Mouse (Mus musculus) stomach, embryonic 16.5 days (tissue): ENCODE results near the gene Cnbp. TPM values are rescaled to one million over a fixed set of nuclear protein-coding genes. Genes with fewer than 3 reads are reported as not detected.

ENCODE experiments used
- ATAC-seq: fragments of 200-750 bp; cut with Nextera tagmentation; 2 replicates; pipeline ENCODE4 v1.8.0; 2017; ENCODE audit warnings: moderate number of reproducible peaks, moderate TSS enrichment; ENCODE audit not compliant: insufficient read depth, low FRiP score
- H3K27ac ChIP-seq: fragments of 300-500 bp; sonication (generic); 2 replicates; pipeline ENCODE4 v1.5.1; 2014; ENCODE audit warnings: low read length
- H3K27me3 ChIP-seq: fragments of 300-500 bp; sonication (generic); 2 replicates; pipeline ENCODE4 v1.6.1; 2014; ENCODE audit warnings: low read length, control low read depth, mixed read lengths; ENCODE audit not compliant: control insufficient read depth, insufficient read depth
- H3K36me3 ChIP-seq: fragments of 300-500 bp; sonication (generic); 2 replicates; pipeline ENCODE4 v1.6.1; 2014; ENCODE audit warnings: low read length; ENCODE audit not compliant: control insufficient read depth, insufficient read depth
- H3K4me1 ChIP-seq: fragments of 300-500 bp; sonication (generic); 2 replicates; pipeline ENCODE4 v1.6.1; 2014; ENCODE audit warnings: low read length, control low read depth, mixed read lengths; ENCODE audit not compliant: control insufficient read depth, insufficient read depth
- H3K4me2 ChIP-seq: fragments of 300-500 bp; sonication (generic); 2 replicates; pipeline ENCODE4 v1.6.1; 2014; ENCODE audit warnings: low read depth, low read length, mixed read lengths
- H3K4me3 ChIP-seq: fragments of 300-500 bp; sonication (generic); replicated peaks from 2 replicates; pipeline ENCODE4 v1.5.1; 2014; ENCODE audit warnings: mild to moderate bottlenecking, low read length
- H3K9ac ChIP-seq: fragments of 300-500 bp; sonication (generic); 2 replicates; pipeline ENCODE4 v1.6.1; 2014; ENCODE audit warnings: low read length
- H3K9me3 ChIP-seq: fragments of 300-500 bp; sonication (generic); replicated peaks from 2 replicates; pipeline ENCODE4 v1.6.1; 2016; ENCODE audit warnings: low read length, control low read depth; ENCODE audit not compliant: control insufficient read depth
- WGBS: fragments of 180-500 bp; shearing (Covaris S2); extraction: QIAGEN DNeasy Blood & Tissue Kit; methylation state at CpG from one replicate; pipeline ENCODE4 v1.1.7; 2014; 5-methylcytosine and 5-hydroxymethylcytosine counted together
- polyA plus RNA-seq: library from polyadenylated mRNA; unstranded; fragments of >200 nt; fragmentation: Nextera tagmentation; extraction: Ambion mirVana; gene quantifications from 2 replicates; pipeline ENCODE4 v1.2.1, GENCODE M21; 2015

Cnbp gene
- polyA plus RNA-seq, 1 experiment from 2014 or later = 1,037 TPM

DNA sequence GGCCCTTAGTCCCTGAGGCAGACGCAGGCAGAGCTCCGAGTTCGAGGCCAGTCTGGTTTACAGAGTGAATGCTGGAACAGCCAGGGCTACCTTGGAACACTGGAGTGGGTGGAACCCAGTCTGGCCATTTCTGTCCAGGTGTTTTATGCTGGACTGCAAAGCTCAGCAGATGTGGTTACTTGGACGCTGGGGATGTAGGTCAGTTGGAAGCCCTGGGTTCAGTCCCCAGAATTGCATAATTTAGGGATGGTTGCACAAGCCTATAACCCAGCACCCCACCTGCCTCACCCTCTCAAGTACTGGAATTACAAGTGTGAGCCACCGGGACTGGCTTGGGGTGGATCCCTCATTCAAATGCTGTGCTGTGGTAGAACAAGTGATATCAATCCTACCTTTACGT lies 15.3 kb upstream of the Cnbp start:
- ATAC-seq = no peak
- 0 out of 2 replicates have a peak, but pooled peaks cover 5% of the 10 kb centered on the region for H3K4me1 ChIP-seq
- no peaks in the 10 kb centered on the region for H3K9me3 ChIP-seq
- H3K27ac ChIP-seq = no peak overlapping the region
- no peaks in the 10 kb centered on the region for H3K36me3 ChIP-seq
- H3K4me2 ChIP-seq = no peak overlapping the region
- WGBS = 77% methylated on average over 6 of the region's 6 CpGs
- H3K9ac ChIP-seq = no peak overlapping the region
- no peak overlapping the region for H3K4me3 ChIP-seq
- H3K27me3 ChIP-seq = no peaks in the 10 kb centered on the region

DNA sequence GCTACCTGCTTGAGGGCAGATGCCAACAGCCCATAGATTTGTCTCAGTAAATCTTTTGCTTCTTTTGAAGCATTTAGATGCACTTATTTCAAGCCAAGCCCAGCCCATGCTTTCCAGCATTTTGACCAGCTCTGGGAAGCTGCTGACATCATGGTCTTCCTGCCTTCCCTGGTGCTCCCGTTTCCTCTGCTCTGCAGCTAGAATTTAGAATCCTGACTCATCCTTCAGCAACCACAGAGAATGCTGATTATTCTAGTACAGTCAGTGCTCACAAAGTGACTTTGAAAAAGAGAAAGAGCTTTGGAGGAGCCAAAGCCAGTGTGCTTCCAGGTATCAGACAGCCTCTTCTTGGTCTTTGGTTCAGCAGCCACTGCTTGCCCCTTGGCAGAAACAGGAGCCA lies 6.2 kb upstream of the Cnbp start:
- Histone ChIP-seq H3K27me3 (no peaks in the 10 kb centered on the region), H3K4me3 (no peak overlapping the region), H3K9ac (no peak overlapping the region), H3K36me3 (no peaks in the 10 kb centered on the region), H3K9me3 (no peaks in the 10 kb centered on the region), H3K4me2 (no peak overlapping the region), H3K4me1 (no peaks in the 10 kb centered on the region), H3K27ac (no peak overlapping the region)
- 26% methylated on average over 1 of the region's 1 CpGs for WGBS
- ATAC-seq = no peak

DNA sequence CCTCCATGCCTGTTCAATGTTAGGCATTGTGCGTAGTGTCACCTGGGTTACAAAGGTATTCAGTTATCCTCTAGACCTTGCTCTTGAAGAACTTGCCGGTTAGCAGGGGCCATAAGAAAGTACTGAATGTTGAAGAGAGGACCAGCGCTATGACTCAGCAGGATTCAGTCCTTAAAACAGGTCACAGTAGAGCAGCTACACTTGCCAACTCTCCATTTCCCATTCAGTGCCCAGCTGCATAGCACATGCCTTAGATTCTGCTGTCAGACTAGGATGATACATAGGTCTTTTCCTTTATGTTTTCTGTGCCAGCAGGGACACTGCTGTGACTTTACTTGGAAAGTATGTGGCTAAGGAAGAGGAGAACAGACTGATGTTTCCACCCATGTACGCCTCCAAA lies 2.5 kb upstream of the Cnbp start:
- no peaks in the 10 kb centered on the region for H3K36me3 ChIP-seq
- no peaks in the 10 kb centered on the region for H3K9me3 ChIP-seq
- no peak overlapping the region for H3K4me2 ChIP-seq
- H3K27ac ChIP-seq = no peak overlapping the region
- no peak overlapping the region for H3K9ac ChIP-seq
- ATAC-seq = no peak
- 79% methylated on average over 4 of the region's 4 CpGs for WGBS
- no peak overlapping the region for H3K4me3 ChIP-seq
- peaks cover 8% of the 10 kb centered on the region for H3K4me1 ChIP-seq
- H3K27me3 ChIP-seq = no peaks in the 10 kb centered on the region

- H3K4me2 ChIP-seq = no peak overlapping the region
- H3K9me3 ChIP-seq = no peaks in the 10 kb centered on the region
- H3K27ac ChIP-seq = no peak overlapping the region
- peaks cover 16% of the 10 kb centered on the region for H3K4me1 ChIP-seq
- no peak for ATAC-seq
- no peak overlapping the region for H3K9ac ChIP-seq
- no peak overlapping the region for H3K4me3 ChIP-seq
- H3K27me3 ChIP-seq = no peaks in the 10 kb centered on the region
- WGBS = 78% methylated on average over 6 of the region's 6 CpGs
- no peaks in the 10 kb centered on the region for H3K36me3 ChIP-seq
Observed at GRCm38 (mm10) chr6:87851871-87852270, 965 bp upstream of the Cnbp start.

- ATAC-seq = peak; percentile 63
- no peaks in the 10 kb centered on the region for H3K27me3 ChIP-seq
- H3K4me1 ChIP-seq = peaks cover 16% of the 10 kb centered on the region
- H3K9ac ChIP-seq = peak overlapping the region; percentile 93
- no peaks in the 10 kb centered on the region for H3K9me3 ChIP-seq
- WGBS = under 1% methylated on average over 73 of the region's 73 CpGs
- H3K4me3 ChIP-seq = peak overlapping the region; percentile 96
- peaks cover under 1% of the 10 kb centered on the region; the same call in 1 of the 2 replicates for H3K36me3 ChIP-seq
- H3K4me2 ChIP-seq = peak overlapping the region; percentile 86
- H3K27ac ChIP-seq = peak overlapping the region; percentile 91
Observed at GRCm38 (mm10) chr6:87850155-87850899, 579 bp downstream of the Cnbp start.

DNA sequence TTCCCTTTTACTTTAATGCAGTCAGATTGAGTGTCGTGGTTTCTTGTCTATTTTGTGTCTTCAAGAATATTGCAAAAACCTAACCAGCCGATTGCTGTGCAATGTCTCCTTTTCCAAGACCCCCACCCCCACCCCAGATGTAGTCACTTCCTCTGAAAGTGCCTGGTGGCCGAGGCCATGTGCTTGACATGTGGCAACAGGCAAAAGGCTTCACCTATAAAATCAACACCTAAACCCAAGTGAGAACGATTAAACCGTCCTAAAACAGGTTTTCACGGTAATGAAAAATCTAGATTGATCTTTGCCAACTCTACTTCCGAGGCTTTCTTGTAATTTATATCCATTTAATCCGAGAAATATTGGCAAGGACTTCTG lies 1.1 kb downstream of the Cnbp start:
- ATAC-seq = no peak
- H3K9ac ChIP-seq = peak overlapping the region; percentile 93
- H3K9me3 ChIP-seq = no peaks in the 10 kb centered on the region
- peak overlapping the region; percentile 96 for H3K4me3 ChIP-seq
- peak overlapping the region; percentile 91 for H3K27ac ChIP-seq
- H3K36me3 ChIP-seq = peaks cover 6% of the 10 kb centered on the region
- H3K4me2 ChIP-seq = peak overlapping the region; percentile 86
- no peaks in the 10 kb centered on the region for H3K27me3 ChIP-seq
- H3K4me1 ChIP-seq = peaks cover 16% of the 10 kb centered on the region
- WGBS = under 1% methylated on average over 8 of the region's 8 CpGs

DNA sequence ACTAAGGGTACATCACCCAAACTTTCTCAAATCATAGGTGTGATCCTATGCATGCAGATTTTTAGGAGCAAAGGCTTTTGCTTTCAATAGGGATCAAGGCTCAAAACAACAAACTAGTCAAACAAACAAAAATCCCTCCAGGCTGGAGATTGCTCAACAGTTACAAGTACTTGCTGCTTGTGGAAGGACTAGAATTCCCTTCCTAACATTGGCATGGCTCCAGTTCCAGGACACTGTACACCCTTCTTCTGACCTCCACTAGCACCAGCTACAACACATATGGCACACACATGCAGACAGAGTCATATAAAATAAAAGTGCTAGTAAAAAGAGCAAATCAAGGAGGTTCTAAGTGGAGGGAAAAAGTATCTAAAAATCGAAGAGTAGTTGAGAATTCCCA lies 4.1 kb downstream of the Cnbp start:
- no peak overlapping the region for H3K9ac ChIP-seq
- ATAC-seq = no peak
- no peak overlapping the region; the same call in 1 of the 2 replicates for H3K4me3 ChIP-seq
- peaks cover 31% of the 10 kb centered on the region for H3K36me3 ChIP-seq
- H3K9me3 ChIP-seq = no peaks in the 10 kb centered on the region
- WGBS = 79% methylated on average over 1 of the region's 1 CpGs
- peak overlapping the region; percentile 48; the same call in 1 of the 2 replicates for H3K4me2 ChIP-seq
- H3K4me1 ChIP-seq = peaks cover 16% of the 10 kb centered on the region
- no peak overlapping the region for H3K27ac ChIP-seq
- no peaks in the 10 kb centered on the region for H3K27me3 ChIP-seq

DNA sequence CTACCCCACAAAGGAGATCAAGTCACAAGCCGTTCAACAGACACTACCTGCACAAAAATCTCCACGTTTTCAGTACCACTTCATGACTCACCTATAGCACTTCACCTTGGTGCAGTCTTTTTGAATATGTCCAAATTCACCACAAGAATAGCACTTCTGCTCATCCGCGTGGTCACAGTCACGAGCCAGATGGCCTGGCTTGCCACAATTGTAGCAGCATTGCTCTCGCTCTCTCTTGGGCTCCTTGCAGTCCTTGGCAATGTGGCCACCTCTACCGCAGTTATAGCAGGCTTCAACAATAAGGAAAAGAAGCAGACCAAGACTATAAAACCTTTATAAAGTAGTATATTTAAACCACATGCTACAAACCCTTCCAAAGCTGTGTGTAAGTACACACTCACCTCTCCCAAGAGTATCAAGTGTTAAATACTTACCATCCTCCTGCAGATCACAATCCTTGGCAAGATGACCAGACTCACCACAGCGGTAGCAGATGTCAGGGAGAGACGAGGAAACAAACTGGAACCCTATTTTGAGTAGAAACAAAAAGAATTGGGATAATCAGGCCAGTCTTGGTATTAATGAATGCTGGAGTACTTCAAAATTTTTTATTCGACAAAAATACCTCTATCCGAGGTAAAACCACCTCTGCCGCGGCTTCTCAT lies 5.7 kb downstream of the Cnbp start:
- Histone ChIP-seq H3K36me3 (peaks cover 31% of the 10 kb centered on the region), H3K4me3 (no peak overlapping the region), H3K9me3 (no peaks in the 10 kb centered on the region), H3K4me2 (no peak overlapping the region), H3K9ac (no peak overlapping the region), H3K27ac (no peak overlapping the region), H3K4me1 (peaks cover 13% of the 10 kb centered on the region), H3K27me3 (no peaks in the 10 kb centered on the region)
- no peak for ATAC-seq
- 92% methylated on average over 13 of the region's 13 CpGs for WGBS

DNA sequence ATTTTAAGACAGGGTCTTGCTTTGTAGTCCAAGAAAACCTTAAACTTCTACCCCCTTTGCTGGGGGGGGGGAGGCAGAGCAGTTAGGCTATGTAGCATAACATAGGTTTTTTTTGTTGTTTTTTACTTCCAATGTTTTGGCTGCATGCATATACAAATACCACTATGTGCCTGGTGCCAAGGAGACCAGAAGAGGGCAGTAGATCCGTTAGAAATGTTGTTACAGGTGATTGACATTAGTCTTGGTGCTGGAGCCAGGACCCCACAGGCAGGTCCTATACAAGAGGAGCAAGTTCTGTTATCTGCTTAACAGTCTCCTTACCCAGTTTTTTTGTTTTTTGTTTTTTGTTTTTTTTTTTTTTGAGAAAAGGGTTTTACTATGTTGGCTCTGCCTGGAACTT lies 8.7 kb downstream of the Cnbp start:
- 11% methylated on average over 1 of the region's 1 CpGs for WGBS
- Histone ChIP-seq H3K27ac (no peak overlapping the region), H3K9ac (no peak overlapping the region), H3K4me1 (peaks cover 8% of the 10 kb centered on the region; the same call in 1 of the 2 replicates), H3K4me3 (no peak overlapping the region), H3K4me2 (no peak overlapping the region), H3K9me3 (no peaks in the 10 kb centered on the region), H3K36me3 (peaks cover 31% of the 10 kb centered on the region), H3K27me3 (no peaks in the 10 kb centered on the region)
- ATAC-seq = no peak
